Mouse (Mus musculus) cerebellum, postnatal 14 days (tissue): ENCODE results near the gene Llcfc1.

Experiments
- DNase-seq, 2 experiments: peaks; one replicate each; pipeline ENCODE4 v3.0.0; 2021; ENCODE audit warnings: mixed read lengths in 2 of 2

Llcfc1 gene

GRCm38 (mm10) chr6:41706275-41706674, 22.0 kb downstream of the Llcfc1 start:
- DNase-seq = no peak

GRCm38 (mm10) chr6:41710281-41710680, 26.1 kb downstream of the Llcfc1 start:
- no peak for DNase-seq

GRCm38 (mm10) chr6:41721430-41721829, 37.2 kb downstream of the Llcfc1 start:
- no peak for DNase-seq

- DNase-seq = peak in 1 of 2 experiments; percentile 2
These were observed 43.9 kb downstream of the Llcfc1 start for GRCm38 (mm10) chr6:41727989-41728609.

- DNase-seq = no peak
These were observed 50.7 kb downstream of the Llcfc1 start for GRCm38 (mm10) chr6:41734719-41735470.
